Mouse (Mus musculus): Measurements from ENCODE around the gene Eef1akmt3. TPM values are rescaled to one million over a fixed set of nuclear protein-coding genes. Genes with fewer than 3 reads are reported as not detected.

Gene Eef1akmt3
- total RNA-seq (2023) = 0.25 TPM in 1 of 4 replicates, not detected in the others

GRCm38 (mm10) chr10:127041274-127041766 is at the start of gene Eef1akmt3, which contains the start of gene Mettl1:
TSS of gene Eef1akmt3 (minus strand) at chr10:127041513.
TSS of gene Mettl1 (plus strand) at chr10:127041414.

DNA sequence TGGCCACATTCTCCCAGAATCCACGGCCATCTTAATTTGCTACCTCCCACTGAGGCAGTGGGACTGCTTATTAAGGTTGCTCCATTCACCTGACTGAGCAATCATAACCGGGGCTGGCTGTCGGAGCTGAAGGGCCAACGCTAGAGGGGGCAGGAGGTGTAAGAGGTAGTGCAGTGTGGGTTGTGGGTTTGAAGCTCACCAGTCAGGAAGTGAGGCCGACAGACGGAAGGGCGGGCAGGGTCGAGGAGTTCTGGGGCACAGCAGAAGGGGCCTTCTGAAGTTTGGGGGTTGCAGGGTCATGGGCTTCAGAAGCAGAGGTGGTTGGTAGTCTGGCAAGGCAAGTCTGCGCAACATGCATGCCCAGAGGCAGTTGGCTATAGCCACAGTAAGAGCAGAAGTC is 33.8 kb upstream of the Eef1akmt3 start, which contains the start of gene Agap2:
Agap2 (plus strand) TSS at position 205 of the 400 bp plus-strand sequence.

GRCm38 (mm10) chr10:127070190-127071121 is 29.1 kb upstream of the Eef1akmt3 start, which contains the start of gene Tspan31:
TSS of gene Tspan31 (minus strand) at chr10:127070264.

GRCm38 (mm10) chr10:127063239-127063872 is 22.0 kb upstream of the Eef1akmt3 start, which contains the start of gene Cdk4:
TSS of gene Cdk4 (plus strand) at chr10:127063534.

DNA sequence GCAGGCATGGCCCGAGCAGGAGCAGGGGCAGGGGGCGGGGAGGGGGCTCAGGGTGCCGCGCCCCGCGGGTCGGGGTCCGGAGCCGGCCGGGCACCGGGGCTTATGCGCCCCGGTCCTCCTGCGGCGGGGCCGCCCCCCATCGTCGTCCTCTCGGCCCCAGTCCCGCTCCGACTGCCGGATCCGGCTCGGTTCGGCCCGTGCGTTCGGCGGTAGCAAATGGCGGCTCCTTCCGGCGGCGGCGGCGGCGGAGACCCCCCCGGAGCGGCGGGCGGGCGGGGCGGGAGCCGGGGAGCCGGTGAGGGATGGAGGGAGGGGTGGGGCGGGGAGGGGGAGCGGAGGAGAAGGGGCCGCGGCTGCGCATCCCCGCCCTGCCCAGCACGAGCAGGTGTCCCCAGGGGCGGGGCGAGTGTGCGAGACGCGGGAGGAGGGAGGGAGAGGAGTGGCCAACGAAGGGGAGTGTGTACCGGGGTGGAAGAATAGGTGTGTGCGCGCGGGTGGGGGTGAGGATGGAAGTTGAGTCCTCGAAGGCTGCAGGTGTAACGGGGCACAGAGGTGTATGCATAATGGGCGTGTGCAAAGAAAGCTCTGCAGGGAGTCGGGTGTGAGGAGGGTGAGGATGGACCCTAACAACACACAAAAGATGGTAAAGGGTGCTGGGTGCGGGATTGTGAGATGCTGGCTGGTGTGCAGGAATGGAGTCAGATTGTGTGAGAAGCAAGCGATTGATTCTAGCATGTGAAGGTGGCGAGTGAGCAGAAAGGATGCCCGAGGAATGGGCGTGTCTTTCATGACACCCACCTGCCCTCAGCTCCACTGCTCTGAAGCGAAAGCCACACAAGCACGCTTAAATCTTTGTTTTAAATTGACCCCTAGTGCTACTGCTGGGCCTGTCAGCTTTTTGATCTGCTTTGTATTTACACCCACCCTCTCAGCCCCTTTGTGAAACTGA is 18.9 kb upstream of the Eef1akmt3 start, which contains the start of gene March9:
March9 (minus strand) TSS at position 217 of the 949 bp plus-strand sequence.

GRCm38 (mm10) chr10:127047954-127048353 is 6.6 kb upstream of the Eef1akmt3 start, which contains the start of gene Cyp27b1:
TSS of gene Cyp27b1 (plus strand) at chr10:127048250.

GRCm38 (mm10) chr10:127030336-127031296 is 10.7 kb downstream of the Eef1akmt3 start, which contains the start of gene Tsfm:
TSS of gene Tsfm (minus strand) at chr10:127030840.

DNA sequence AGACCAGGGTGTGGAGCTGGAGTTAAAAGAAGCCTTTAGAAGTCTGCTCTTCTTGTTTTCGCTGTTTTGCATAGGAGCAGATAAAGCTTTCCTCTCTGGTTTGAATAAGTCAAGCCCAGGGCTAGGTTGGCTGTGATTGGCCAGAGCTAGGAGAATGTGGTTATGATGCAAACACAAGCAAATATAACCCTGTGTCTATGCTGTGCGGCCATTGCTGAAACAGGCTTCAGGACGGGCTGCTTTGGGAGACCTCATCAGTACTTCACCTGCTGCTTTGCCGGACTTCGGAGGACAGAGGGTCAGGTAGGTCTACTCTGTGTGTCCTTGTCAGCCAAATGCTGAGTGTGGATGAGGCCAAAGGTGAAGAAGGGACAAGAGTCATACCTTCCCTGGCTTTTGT is 40.8 kb downstream of the Eef1akmt3 start, which contains the start of gene Avil:
Avil (plus strand) TSS at position 181 of the 400 bp plus-strand sequence.

Other genes with a start within 250 kb of the Eef1akmt3 start
- 6.1 to 7.8 TPM (median 7.4 TPM) in 4 replicates for gene Atp23, start 140.2 kb downstream of the Eef1akmt3 start, total RNA-seq (2023)
- 45.1 to 53.9 TPM (median 51.9 TPM) in 4 replicates for gene Ctdsp2, start 62.8 kb downstream of the Eef1akmt3 start, total RNA-seq (2023)
- 0.18 to 1.0 TPM (median 0.74 TPM) in 4 replicates for gene Avil, start 40.8 kb downstream of the Eef1akmt3 start, total RNA-seq (2023)
- gene Tsfm, start 10.7 kb downstream of the Eef1akmt3 start, total RNA-seq (2023) = 20.5 to 21.8 TPM (median 21.3 TPM) in 4 replicates
- gene Mettl1, start 99 bp downstream of the Eef1akmt3 start, total RNA-seq (2023) = 16.3 to 24.7 TPM (median 19.8 TPM) in 4 replicates
- gene Cyp27b1, start 6.7 kb upstream of the Eef1akmt3 start, total RNA-seq (2023) = 1.2 to 2.1 TPM in 2 of 4 replicates, not detected in the others
- gene March9, start 18.7 kb upstream of the Eef1akmt3 start, total RNA-seq (2023) = 2.8 to 3.4 TPM (median 3.3 TPM) in 4 replicates
- gene Cdk4, start 22.0 kb upstream of the Eef1akmt3 start, total RNA-seq (2023) = 127 to 135 TPM (median 129 TPM) in 4 replicates
- 20.0 to 26.6 TPM (median 22.0 TPM) in 4 replicates for gene Tspan31, start 28.8 kb upstream of the Eef1akmt3 start, total RNA-seq (2023)
- gene Agap2, start 33.8 kb upstream of the Eef1akmt3 start, total RNA-seq (2023) = 97.5 to 109 TPM (median 105 TPM) in 4 replicates
- gene Os9, start 79.6 kb upstream of the Eef1akmt3 start, total RNA-seq (2023) = 80.1 to 89.5 TPM (median 81.2 TPM) in 4 replicates
- 467 to 503 TPM (median 480 TPM) in 4 replicates for gene B4galnt1, start 123.7 kb upstream of the Eef1akmt3 start, total RNA-seq (2023)
- gene Slc26a10, start 139.1 kb upstream of the Eef1akmt3 start, total RNA-seq (2023) = not detected in 4 replicates
- 0.33 TPM in 1 of 4 replicates, not detected in the others for gene Arhgef25, start 148.6 kb upstream of the Eef1akmt3 start, total RNA-seq (2023)
- gene Dtx3, start 154.2 kb upstream of the Eef1akmt3 start, total RNA-seq (2023) = 63.9 to 74.8 TPM (median 72.1 TPM) in 4 replicates
- gene Pip4k2c, start 170.1 kb upstream of the Eef1akmt3 start, total RNA-seq (2023) = 61.9 to 65.3 TPM (median 63.0 TPM) in 4 replicates
- gene Kif5a, start 221.8 kb upstream of the Eef1akmt3 start, total RNA-seq (2023) = 0.33 to 0.85 TPM (median 0.48 TPM) in 4 replicates
- 109 to 116 TPM (median 114 TPM) in 4 replicates for gene Dctn2, start 224.9 kb upstream of the Eef1akmt3 start, total RNA-seq (2023)
- gene Mbd6, start 247.5 kb upstream of the Eef1akmt3 start, total RNA-seq (2023) = 99.9 to 129 TPM (median 111 TPM) in 4 replicates